Mouse (Mus musculus): ENCODE data around the gene Sap18b. TPM values are rescaled to one million over a fixed set of nuclear protein-coding genes. Genes with fewer than 3 reads are reported as not detected.

Sap18b gene
- polyA plus RNA-seq, 1 experiment = 30.9 TPM

DNA sequence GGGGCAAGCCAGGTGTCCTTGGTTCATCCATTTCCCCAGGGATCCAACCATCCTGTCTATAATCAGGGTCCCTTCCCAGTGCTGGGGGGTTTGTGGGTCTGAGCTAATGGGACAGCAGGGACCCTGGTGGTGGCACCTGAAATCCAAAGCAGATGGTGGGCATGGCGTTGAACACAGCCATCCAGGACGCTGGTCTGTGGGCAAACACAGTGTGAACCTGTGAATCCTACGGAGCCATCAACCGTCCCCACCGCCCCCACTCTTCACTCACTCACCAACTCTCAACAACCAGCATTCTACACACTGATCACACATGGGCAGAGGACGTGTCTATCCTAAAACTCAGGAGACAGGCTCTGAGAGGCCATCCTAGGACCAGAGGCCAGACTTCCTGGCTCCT lies 18.8 kb downstream of the Sap18b start:
- no peaks in the 10 kb centered on the region for H3K27me3 ChIP-seq (ENCODE audit: control insufficient read depth, insufficient read depth, low read length)
- H3K36me3 ChIP-seq (ENCODE audit: control insufficient read depth, insufficient read depth, low read length) = no peaks in the 10 kb centered on the region
- 98% methylated on average over 6 of the region's 6 CpGs for WGBS
- no peak overlapping the region for H3K27ac ChIP-seq (ENCODE audit: control insufficient read depth, insufficient read depth, low read length)
- DNase-seq = no peak
- H3K4me3 ChIP-seq (ENCODE audit: control insufficient read depth, insufficient read depth, low read length) = no peak overlapping the region
- no peaks in the 10 kb centered on the region for H3K4me1 ChIP-seq (replicated peaks; ENCODE audit: control insufficient read depth, insufficient read depth, low read length)
- TF ChIP-seq POLR2A (IDR thresholded peaks at IDR 0.05; ENCODE audit: control insufficient read depth, extremely low read depth, insufficient read depth, low read length, poor library complexity) (no peak), CTCF (IDR thresholded peaks at IDR 0.05; ENCODE audit: borderline replicate concordance, control insufficient read depth, extremely low read depth, insufficient read depth, low read length, poor library complexity) (no peak)

- 96% methylated on average over 7 of the region's 7 CpGs for WGBS
- no peaks in the 10 kb centered on the region for H3K27me3 ChIP-seq (ENCODE audit: control insufficient read depth, insufficient read depth, low read length)
- no peak for TF ChIP-seq CTCF (IDR thresholded peaks at IDR 0.05; ENCODE audit: borderline replicate concordance, control insufficient read depth, extremely low read depth, insufficient read depth, low read length, poor library complexity)
- no peak for TF ChIP-seq POLR2A (IDR thresholded peaks at IDR 0.05; ENCODE audit: control insufficient read depth, extremely low read depth, insufficient read depth, low read length, poor library complexity)
- DNase-seq = no peak
- no peak overlapping the region for H3K27ac ChIP-seq (ENCODE audit: control insufficient read depth, insufficient read depth, low read length)
- no peaks in the 10 kb centered on the region for H3K36me3 ChIP-seq (ENCODE audit: control insufficient read depth, insufficient read depth, low read length)
- H3K4me1 ChIP-seq (replicated peaks; ENCODE audit: control insufficient read depth, insufficient read depth, low read length) = no peaks in the 10 kb centered on the region
- H3K4me3 ChIP-seq (ENCODE audit: control insufficient read depth, insufficient read depth, low read length) = no peak overlapping the region
Measured at GRCm38 (mm10) chr8:95845026-95845425, 19.9 kb downstream of the Sap18b start.

GRCm38 (mm10) chr8:95848061-95848551 lies 23.0 kb downstream of the Sap18b start:
- Histone ChIP-seq H3K36me3 (ENCODE audit: control insufficient read depth, insufficient read depth, low read length) (no peaks in the 10 kb centered on the region), H3K4me1 (replicated peaks; ENCODE audit: control insufficient read depth, insufficient read depth, low read length) (peaks cover 7% of the 10 kb centered on the region), H3K27me3 (ENCODE audit: control insufficient read depth, insufficient read depth, low read length) (no peaks in the 10 kb centered on the region), H3K27ac (ENCODE audit: control insufficient read depth, insufficient read depth, low read length) (no peak overlapping the region), H3K4me3 (ENCODE audit: control insufficient read depth, insufficient read depth, low read length) (no peak overlapping the region)
- TF ChIP-seq CTCF (IDR thresholded peaks at IDR 0.05; ENCODE audit: borderline replicate concordance, control insufficient read depth, extremely low read depth, insufficient read depth, low read length, poor library complexity) (no peak), POLR2A (IDR thresholded peaks at IDR 0.05; ENCODE audit: control insufficient read depth, extremely low read depth, insufficient read depth, low read length, poor library complexity) (no peak)
- no peak for DNase-seq
- WGBS = 86% methylated on average over 24 of the region's 24 CpGs

DNA sequence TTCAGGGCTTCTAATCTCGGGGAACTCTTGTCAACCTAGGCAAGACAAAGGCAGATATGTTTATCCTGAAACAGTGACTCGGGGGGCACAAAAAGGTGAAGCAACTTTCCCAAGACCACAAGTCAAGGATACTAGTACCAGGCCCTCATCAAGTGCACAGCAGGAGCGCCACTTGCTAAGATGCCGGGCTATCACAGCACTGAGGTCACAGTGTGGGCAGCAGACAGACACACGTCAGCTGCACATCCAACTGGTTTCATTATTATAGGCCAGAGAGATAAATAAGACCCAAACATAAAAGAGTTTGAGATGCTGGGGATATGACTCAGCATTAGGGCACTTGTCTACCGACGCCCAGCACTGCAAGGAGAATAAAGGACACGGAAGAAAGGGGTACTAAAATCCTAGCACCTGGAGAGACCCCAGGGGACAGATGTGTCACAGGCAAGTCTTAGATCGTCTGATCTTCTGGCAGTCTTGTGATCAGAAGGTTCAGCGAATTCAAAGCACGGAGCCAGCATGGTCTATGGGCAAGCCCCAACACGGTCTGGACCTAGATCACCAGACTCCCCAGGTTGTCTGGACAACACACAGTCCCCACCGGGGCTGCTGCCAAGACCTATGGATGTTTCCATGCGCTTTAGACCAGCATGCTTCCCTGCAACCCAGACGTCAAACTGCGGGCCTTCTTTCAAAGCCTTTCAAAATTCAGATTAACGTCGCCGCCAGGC lies 23.8 kb downstream of the Sap18b start:
- TF ChIP-seq POLR2A (IDR thresholded peaks at IDR 0.05; ENCODE audit: control insufficient read depth, extremely low read depth, insufficient read depth, low read length, poor library complexity) = no peak
- no peak for TF ChIP-seq CTCF (IDR thresholded peaks at IDR 0.05; ENCODE audit: borderline replicate concordance, control insufficient read depth, extremely low read depth, insufficient read depth, low read length, poor library complexity)
- Histone ChIP-seq H3K36me3 (ENCODE audit: control insufficient read depth, insufficient read depth, low read length) (no peaks in the 10 kb centered on the region), H3K4me3 (ENCODE audit: control insufficient read depth, insufficient read depth, low read length) (no peak overlapping the region), H3K27me3 (ENCODE audit: control insufficient read depth, insufficient read depth, low read length) (no peaks in the 10 kb centered on the region), H3K4me1 (replicated peaks; ENCODE audit: control insufficient read depth, insufficient read depth, low read length) (peaks cover 10% of the 10 kb centered on the region), H3K27ac (ENCODE audit: control insufficient read depth, insufficient read depth, low read length) (no peak overlapping the region)
- DNase-seq = no peak
- WGBS = 94% methylated on average over 19 of the region's 19 CpGs

- Histone ChIP-seq H3K4me1 (replicated peaks; ENCODE audit: control insufficient read depth, insufficient read depth, low read length) (peaks cover 10% of the 10 kb centered on the region), H3K27ac (ENCODE audit: control insufficient read depth, insufficient read depth, low read length) (no peak overlapping the region), H3K36me3 (ENCODE audit: control insufficient read depth, insufficient read depth, low read length) (no peaks in the 10 kb centered on the region), H3K4me3 (ENCODE audit: control insufficient read depth, insufficient read depth, low read length) (no peak overlapping the region), H3K27me3 (ENCODE audit: control insufficient read depth, insufficient read depth, low read length) (no peaks in the 10 kb centered on the region)
- TF ChIP-seq CTCF (IDR thresholded peaks at IDR 0.05; ENCODE audit: borderline replicate concordance, control insufficient read depth, extremely low read depth, insufficient read depth, low read length, poor library complexity) (no peak), POLR2A (IDR thresholded peaks at IDR 0.05; ENCODE audit: control insufficient read depth, extremely low read depth, insufficient read depth, low read length, poor library complexity) (no peak)
- WGBS = 96% methylated on average over 2 of the region's 2 CpGs
- DNase-seq = no peak
Measured at GRCm38 (mm10) chr8:95850326-95850725, 25.2 kb downstream of the Sap18b start.

DNA sequence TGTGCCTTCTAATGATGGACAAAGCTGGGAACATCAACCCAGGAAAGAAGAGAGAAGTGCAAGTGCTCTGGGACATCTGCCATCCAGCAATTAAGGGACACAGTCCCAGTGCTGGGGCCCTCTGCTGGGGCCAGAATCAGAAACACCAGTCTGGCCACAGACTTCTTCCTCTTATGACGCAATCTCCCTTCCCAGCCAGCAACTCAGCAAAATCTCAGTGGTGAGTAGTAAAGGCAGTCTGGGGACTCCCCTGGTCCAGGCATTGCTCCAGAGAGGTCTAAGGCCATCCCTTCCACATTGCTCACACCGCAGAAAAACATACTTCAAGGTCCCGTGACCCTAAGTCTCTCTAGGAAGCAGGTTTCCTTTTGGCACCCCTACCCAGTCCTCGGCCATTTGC lies 27.1 kb downstream of the Sap18b start:
- H3K4me1 ChIP-seq (replicated peaks; ENCODE audit: control insufficient read depth, insufficient read depth, low read length) = peaks cover 10% of the 10 kb centered on the region
- TF ChIP-seq CTCF (IDR thresholded peaks at IDR 0.05; ENCODE audit: borderline replicate concordance, control insufficient read depth, extremely low read depth, insufficient read depth, low read length, poor library complexity) (no peak), POLR2A (IDR thresholded peaks at IDR 0.05; ENCODE audit: control insufficient read depth, extremely low read depth, insufficient read depth, low read length, poor library complexity) (no peak)
- H3K27me3 ChIP-seq (ENCODE audit: control insufficient read depth, insufficient read depth, low read length) = no peaks in the 10 kb centered on the region
- H3K36me3 ChIP-seq (ENCODE audit: control insufficient read depth, insufficient read depth, low read length) = no peaks in the 10 kb centered on the region
- WGBS = 27% methylated on average over 4 of the region's 4 CpGs
- H3K4me3 ChIP-seq (ENCODE audit: control insufficient read depth, insufficient read depth, low read length) = no peak overlapping the region
- H3K27ac ChIP-seq (ENCODE audit: control insufficient read depth, insufficient read depth, low read length) = no peak overlapping the region
- no peak for DNase-seq
